Mouse (Mus musculus) liver, embryonic 15.5 days (tissue): ENCODE results near the gene Fitm1. TPM values are rescaled to one million over a fixed set of nuclear protein-coding genes. Genes with fewer than 3 reads are reported as not detected.

Experiments
- ATAC-seq: fragments of 200-750 bp; cut with Nextera tagmentation; 2 replicates; pipeline ENCODE4 v1.8.0; 2017; ENCODE audit warnings: moderate number of reproducible peaks, mild to moderate bottlenecking, moderate library complexity; ENCODE audit not compliant: insufficient read depth
- H3K27ac ChIP-seq: fragments of 300-500 bp; sonication (generic); replicated peaks from 2 replicates; pipeline ENCODE4 v1.5.1; 2015; ENCODE audit warnings: mild to moderate bottlenecking, inconsistent platforms
- H3K27me3 ChIP-seq: fragments of 300-500 bp; sonication (generic); 2 replicates; pipeline ENCODE4 v1.6.1; 2015; ENCODE audit warnings: mild to moderate bottlenecking, inconsistent platforms
- H3K36me3 ChIP-seq: fragments of 300-500 bp; sonication (generic); replicated peaks from 2 replicates; pipeline ENCODE4 v1.6.1; 2015; ENCODE audit warnings: moderate library complexity, mild to moderate bottlenecking, inconsistent platforms
- H3K4me1 ChIP-seq: fragments of 300-500 bp; sonication (generic); replicated peaks from 2 replicates; pipeline ENCODE4 v1.6.1; 2015; ENCODE audit warnings: inconsistent platforms
- H3K4me2 ChIP-seq: fragments of 300-500 bp; sonication (generic); 2 replicates; pipeline ENCODE4 v1.6.1; 2015; ENCODE audit warnings: moderate library complexity, mild to moderate bottlenecking, inconsistent platforms
- H3K4me3 ChIP-seq: fragments of 300-500 bp; sonication (generic); replicated peaks from 2 replicates; pipeline ENCODE4 v1.5.1; 2015; ENCODE audit warnings: mild to moderate bottlenecking, inconsistent platforms
- H3K9ac ChIP-seq: fragments of 300-500 bp; sonication (generic); 2 replicates; pipeline ENCODE4 v1.6.1; 2015; ENCODE audit warnings: moderate library complexity, mild to moderate bottlenecking, inconsistent platforms
- H3K9me3 ChIP-seq: fragments of 300-500 bp; sonication (generic); replicated peaks from 2 replicates; pipeline ENCODE4 v1.6.1; 2016; ENCODE audit warnings: inconsistent platforms
- WGBS: fragments of 180-500 bp; shearing (Covaris S2); methylation state at CpG from one replicate; pipeline ENCODE4 v1.1.7; 2015; ENCODE audit warnings: mixed read lengths; ENCODE audit not compliant: insufficient replicate concordance; 5-methylcytosine and 5-hydroxymethylcytosine counted together
- polyA plus RNA-seq: library from polyadenylated mRNA; unstranded; fragments of >200 nt; fragmentation: Nextera tagmentation; extraction: Ambion mirVana; gene quantifications from 2 replicates; pipeline ENCODE4 v1.2.1, GENCODE M21; 2015

Fitm1 gene
- polyA plus RNA-seq: 1.1 and 1.9 TPM in 2 replicates

DNA sequence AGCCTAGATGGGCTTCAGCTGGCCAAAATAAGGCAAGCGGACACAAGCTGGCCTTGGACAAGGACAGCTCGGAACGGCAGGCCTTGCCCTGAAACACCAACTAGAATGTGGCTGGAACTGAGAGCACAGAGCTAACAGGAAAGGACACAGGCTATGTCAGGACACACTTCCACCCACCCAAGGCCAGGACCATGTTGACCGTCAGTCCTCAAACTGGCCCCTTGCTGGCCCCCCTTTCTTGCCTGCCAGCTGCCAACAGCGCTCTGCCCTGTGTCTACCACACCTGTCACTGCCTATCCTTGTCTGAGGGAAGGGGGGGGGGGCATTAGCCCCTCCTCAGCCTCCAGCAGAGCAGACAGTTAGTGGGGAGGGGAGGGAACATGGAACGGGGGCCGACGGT, at the start of gene Fitm1:
Gene Fitm1 (plus strand): TSS at position 316 of the 400 bp plus-strand sequence.
- Histone ChIP-seq H3K4me3 (no peak within 1 kb of the TSS), H3K36me3 (peaks cover 13% of the 10 kb centered on the region), H3K9me3 (no peaks in the 10 kb centered on the region), H3K27me3 (no peaks in the 10 kb centered on the region), H3K4me1 (peaks cover 55% of the 10 kb centered on the region), H3K4me2 (no peak within 1 kb of the TSS), H3K9ac (no peak within 1 kb of the TSS), H3K27ac (no peak within 1 kb of the TSS)
- ATAC-seq: no peak
- WGBS: 72% methylated on average over 8 of the region's 8 CpGs

DNA sequence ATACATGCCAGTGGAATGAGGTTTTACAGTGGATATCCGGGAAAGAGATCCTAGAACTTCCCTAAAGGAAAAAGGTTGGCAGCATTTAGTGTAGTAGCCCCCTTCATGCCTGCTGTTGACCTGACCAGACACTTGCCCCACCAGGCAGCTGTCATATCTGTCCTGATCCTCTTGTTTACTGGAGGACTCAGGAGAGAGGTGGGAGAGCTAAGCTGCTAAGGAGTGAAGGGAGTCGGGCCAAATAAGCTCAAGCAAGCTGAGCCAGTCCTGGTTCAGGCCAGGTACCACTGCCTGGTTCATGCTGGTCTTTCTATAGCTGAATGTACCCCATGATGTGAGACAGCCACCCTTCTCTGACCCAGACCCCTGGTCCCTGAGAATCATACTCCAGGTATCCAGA, 48.7 kb upstream of the Fitm1 start:
- Histone ChIP-seq H3K36me3 (no peaks in the 10 kb centered on the region), H3K9ac (no peak overlapping the region), H3K4me2 (no peak overlapping the region), H3K27me3 (peaks cover 71% of the 10 kb centered on the region), H3K4me3 (no peak overlapping the region), H3K27ac (no peak overlapping the region), H3K4me1 (0 out of 2 replicates have a peak, but pooled peaks cover 3% of the 10 kb centered on the region), H3K9me3 (no peaks in the 10 kb centered on the region)
- WGBS: 61% methylated on average over 2 of the region's 2 CpGs
- ATAC-seq: no peak

DNA sequence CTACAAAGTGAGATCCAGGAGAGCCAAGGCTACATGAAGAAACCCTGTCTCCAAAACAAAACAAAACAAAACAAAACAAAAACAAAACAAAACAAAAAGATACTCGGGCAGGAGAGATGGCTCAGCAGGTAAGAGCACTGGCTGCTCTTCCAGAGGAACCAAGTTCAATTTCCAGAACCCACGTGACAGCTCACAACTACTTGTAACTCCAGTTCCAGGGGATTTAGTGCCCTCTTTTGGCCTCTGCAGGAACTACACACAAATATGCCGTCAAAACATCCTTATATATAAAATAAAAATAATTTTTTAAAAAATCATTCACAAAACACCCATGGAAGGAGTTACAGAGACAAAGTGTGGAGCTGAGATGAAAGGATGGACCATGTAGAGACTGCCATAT, 47.5 kb upstream of the Fitm1 start:
- no peaks in the 10 kb centered on the region for H3K9me3 ChIP-seq
- no peak for ATAC-seq
- H3K9ac ChIP-seq: no peak overlapping the region
- H3K27ac ChIP-seq: no peak overlapping the region
- H3K27me3 ChIP-seq: peaks cover 59% of the 10 kb centered on the region
- H3K4me2 ChIP-seq: no peak overlapping the region
- no peaks in the 10 kb centered on the region for H3K36me3 ChIP-seq
- no peak overlapping the region for H3K4me3 ChIP-seq
- H3K4me1 ChIP-seq: 0 out of 2 replicates have a peak, but pooled peaks cover 3% of the 10 kb centered on the region
- WGBS: 6% methylated on average over 3 of the region's 3 CpGs

DNA sequence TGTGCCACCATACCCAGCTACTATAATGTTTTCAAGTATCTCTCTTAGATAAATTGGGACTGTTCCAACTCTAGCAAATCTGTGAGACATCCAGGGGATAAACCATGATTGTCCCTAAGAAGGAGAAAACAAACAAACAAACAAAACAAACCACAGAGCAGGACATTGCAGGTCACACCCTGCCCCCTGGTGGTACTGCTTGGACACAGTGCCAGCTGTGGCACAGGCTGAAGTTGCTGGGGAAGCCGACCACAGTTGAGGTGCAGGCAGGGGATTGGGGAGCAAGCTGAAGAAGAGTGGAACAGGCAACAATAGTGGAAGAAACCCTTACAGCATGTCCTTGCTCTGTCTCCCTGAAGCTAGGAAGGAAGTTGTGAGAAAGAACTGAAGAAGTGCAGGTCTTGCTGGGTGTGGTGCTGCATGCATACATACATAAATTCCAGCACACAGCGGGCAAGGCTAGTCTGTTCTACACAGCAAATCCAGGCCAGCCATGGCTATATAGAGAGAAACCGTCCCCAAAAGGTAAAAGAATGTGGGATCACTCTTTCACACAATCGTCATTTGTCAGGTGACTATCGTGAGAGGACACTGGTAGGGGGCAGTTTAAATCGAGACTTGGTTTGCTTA, 39.2 kb upstream of the Fitm1 start:
- Histone ChIP-seq H3K9me3 (no peaks in the 10 kb centered on the region), H3K27ac (no peak overlapping the region), H3K4me1 (peaks cover 28% of the 10 kb centered on the region), H3K4me2 (no peak overlapping the region), H3K4me3 (no peak overlapping the region), H3K27me3 (peaks cover 4% of the 10 kb centered on the region; the same call in 1 of the 2 replicates), H3K36me3 (no peaks in the 10 kb centered on the region), H3K9ac (no peak overlapping the region)
- no peak for ATAC-seq
- WGBS: 47% methylated on average over 6 of the region's 6 CpGs

DNA sequence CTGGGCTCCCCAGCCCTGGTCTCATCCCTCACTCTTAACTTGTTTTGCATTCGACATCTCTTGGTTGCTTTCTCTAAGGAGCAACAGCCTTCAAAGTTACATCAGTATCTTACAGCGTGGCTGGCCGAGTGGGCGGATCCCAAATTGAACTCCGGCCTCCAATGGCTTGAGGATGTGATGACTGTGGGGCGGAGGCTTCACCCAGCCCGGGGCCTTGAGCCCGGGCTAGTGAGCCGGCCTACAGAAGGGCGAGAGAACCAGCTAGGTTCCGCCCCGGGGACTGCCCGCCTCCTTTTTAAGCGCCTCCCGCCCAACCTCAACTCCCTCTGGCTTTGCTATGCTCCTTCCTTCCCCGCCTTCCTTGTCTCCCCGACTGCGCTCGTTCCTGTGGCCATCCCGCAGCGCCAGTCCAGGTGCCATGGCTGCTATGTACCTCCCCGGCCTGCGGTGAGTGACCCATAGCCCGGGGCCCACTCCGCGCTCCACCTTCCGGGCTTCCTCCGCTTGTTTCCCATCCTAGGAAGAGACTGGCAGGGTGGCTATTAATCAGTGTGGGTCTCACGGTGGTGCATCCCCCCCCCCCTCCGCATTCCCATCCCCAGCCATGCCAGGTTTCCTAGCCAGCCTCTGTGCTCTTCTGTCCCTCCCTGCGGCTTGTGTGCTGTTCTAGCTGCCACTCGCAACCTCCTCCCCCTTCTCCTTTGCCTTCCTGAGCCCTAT, 35.2 kb upstream of the Fitm1 start, which contains the start of gene Pck2:
Gene Pck2 (plus strand): TSS at position 200 of the 720 bp plus-strand sequence.
- no peaks in the 10 kb centered on the region for H3K9me3 ChIP-seq
- H3K9ac ChIP-seq: peak within 1 kb of the TSS; percentile 87
- H3K27me3 ChIP-seq: no peaks in the 10 kb centered on the region
- ATAC-seq: peak; percentile 98
- H3K4me3 ChIP-seq: peak within 1 kb of the TSS; percentile 74
- H3K27ac ChIP-seq: peak within 1 kb of the TSS; percentile 92
- under 1% methylated on average over 32 of the region's 32 CpGs for WGBS
- peaks cover 33% of the 10 kb centered on the region for H3K36me3 ChIP-seq
- peaks cover 44% of the 10 kb centered on the region for H3K4me1 ChIP-seq
- peak within 1 kb of the TSS; percentile 91 for H3K4me2 ChIP-seq

DNA sequence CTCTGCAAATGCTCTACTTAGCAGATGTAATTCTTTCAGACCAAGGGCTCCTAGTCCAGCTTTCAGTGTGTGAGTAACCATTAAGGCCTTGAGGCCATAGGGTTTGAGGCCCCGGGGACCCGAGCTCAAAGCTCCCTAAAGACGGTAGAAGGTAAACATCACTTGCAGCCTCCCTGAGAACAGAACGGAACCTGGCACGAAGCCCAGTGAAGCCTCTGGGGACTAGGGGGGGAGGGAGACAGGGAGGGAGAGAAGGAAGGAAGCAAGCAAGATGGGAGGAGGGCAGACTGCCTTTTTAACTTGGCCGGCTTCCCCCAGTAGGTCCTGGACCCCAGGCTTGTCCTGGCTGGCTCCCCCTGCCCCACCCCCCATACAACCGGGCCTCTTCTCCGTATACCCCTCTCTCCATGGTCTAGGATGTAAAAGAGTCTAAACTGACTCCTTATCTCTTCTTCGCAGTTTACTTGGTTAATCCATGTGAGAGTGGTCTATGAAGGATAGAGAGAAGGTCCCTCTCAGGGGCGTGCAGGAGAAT, 34.6 kb upstream of the Fitm1 start:
- Histone ChIP-seq H3K27ac (peak overlapping the region; percentile 92), H3K36me3 (peaks cover 39% of the 10 kb centered on the region), H3K4me3 (peak overlapping the region; percentile 74), H3K9ac (peak overlapping the region; percentile 87), H3K27me3 (no peaks in the 10 kb centered on the region), H3K4me1 (peaks cover 44% of the 10 kb centered on the region), H3K4me2 (peak overlapping the region; percentile 91), H3K9me3 (no peaks in the 10 kb centered on the region)
- ATAC-seq: peak; percentile 16
- WGBS: 3% methylated on average over 10 of the region's 10 CpGs

DNA sequence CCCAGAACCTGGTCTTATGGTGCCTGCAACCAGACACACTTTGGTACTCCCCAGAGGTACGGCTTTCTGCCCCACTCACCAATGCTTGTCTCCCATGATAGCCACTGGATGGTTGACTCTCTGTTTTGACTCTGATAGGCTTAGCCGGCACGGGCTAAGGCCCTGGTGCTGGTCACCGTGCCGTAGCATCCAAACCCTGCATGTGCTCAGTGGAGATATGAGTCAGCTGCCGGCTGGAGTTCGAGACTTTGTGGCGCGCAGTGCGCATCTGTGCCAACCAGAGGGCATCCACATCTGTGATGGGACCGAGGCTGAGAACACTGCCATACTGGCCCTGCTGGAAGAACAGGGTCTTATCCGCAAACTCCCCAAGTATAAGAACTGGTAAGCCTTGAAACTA, 33.1 kb upstream of the Fitm1 start:
- Histone ChIP-seq H3K9ac (0 out of 2 replicates have a peak overlapping the region, but pooled peaks have one; percentile 87), H3K4me1 (peaks cover 39% of the 10 kb centered on the region), H3K27ac (peak overlapping the region; percentile 92; the same call in 1 of the 2 replicates), H3K27me3 (no peaks in the 10 kb centered on the region), H3K9me3 (no peaks in the 10 kb centered on the region), H3K4me3 (peak overlapping the region; percentile 74; the same call in 1 of the 2 replicates), H3K4me2 (peak overlapping the region; percentile 91), H3K36me3 (peaks cover 53% of the 10 kb centered on the region)
- peak; percentile 5; the same call in 1 of the 2 replicates for ATAC-seq
- 65% methylated on average over 12 of the region's 12 CpGs for WGBS

DNA sequence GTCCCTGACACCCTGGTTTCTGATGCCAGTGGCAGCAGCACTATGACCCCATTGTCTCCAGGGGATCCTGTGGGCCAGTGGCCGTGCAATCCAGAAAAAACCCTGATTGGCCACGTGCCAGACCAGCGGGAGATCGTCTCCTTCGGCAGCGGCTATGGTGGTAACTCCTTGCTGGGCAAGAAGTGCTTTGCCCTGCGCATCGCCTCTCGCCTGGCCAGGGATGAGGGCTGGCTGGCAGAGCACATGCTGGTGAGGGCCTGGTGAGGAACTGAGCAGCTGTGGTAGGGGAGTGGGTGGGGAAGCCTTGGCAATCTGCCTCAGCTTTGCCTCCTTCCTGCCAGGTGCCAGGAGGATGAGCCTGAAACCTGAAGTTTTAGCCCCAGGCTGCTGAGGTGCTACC, 31.1 kb upstream of the Fitm1 start:
- H3K9me3 ChIP-seq: no peaks in the 10 kb centered on the region
- no peaks in the 10 kb centered on the region for H3K27me3 ChIP-seq
- H3K4me1 ChIP-seq: peaks cover 33% of the 10 kb centered on the region
- H3K4me3 ChIP-seq: no peak overlapping the region
- no peak overlapping the region for H3K9ac ChIP-seq
- WGBS: 89% methylated on average over 9 of the region's 9 CpGs
- no peak for ATAC-seq
- no peak overlapping the region for H3K4me2 ChIP-seq
- H3K27ac ChIP-seq: no peak overlapping the region
- H3K36me3 ChIP-seq: peaks cover 74% of the 10 kb centered on the region

DNA sequence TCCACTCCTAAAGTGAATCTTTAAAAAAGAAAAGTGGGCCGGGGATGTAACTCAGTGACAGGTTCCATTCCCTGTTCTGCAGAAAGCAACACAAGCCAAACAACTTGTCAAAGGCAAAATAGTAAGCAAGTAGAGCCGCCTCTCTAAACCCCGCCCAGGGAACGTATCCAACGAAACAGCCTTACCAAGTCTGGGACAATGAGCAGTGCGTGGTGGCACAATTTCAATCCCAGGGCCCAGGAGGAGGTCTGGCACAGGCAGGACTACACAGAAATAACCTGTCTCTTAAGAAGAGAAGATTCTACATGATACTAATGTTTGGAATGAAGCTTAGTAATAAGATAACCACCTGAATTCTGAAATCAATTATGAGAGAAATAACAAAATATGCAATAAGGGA, 25.2 kb upstream of the Fitm1 start:
- no peak for ATAC-seq
- 82% methylated on average over 6 of the region's 6 CpGs for WGBS
- no peak overlapping the region for H3K9ac ChIP-seq

DNA sequence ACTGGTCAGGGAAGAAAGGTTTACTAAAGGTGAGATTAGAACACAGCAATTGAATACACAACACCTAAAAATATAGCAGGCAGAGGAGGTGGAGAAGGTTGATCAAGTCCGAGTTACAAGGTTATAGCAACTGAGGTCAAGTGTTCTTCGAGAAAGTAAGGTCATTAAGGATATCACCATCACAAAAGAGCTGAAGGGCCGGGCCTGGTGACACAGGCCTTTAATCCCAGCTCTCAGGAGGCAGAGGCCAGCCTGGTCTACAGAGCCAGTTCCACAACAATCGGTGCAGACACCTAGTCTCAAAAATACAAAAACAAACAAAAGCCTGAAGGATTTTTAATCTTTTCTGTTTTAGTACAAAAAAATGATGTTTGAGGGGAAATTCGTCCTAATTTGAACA, 24.1 kb upstream of the Fitm1 start:
- Histone ChIP-seq H3K4me3 (no peak overlapping the region), H3K36me3 (peaks cover 44% of the 10 kb centered on the region), H3K4me1 (peaks cover 14% of the 10 kb centered on the region), H3K27me3 (no peaks in the 10 kb centered on the region), H3K27ac (no peak overlapping the region), H3K4me2 (no peak overlapping the region), H3K9me3 (no peaks in the 10 kb centered on the region), H3K9ac (no peak overlapping the region)
- 73% methylated on average over 5 of the region's 5 CpGs for WGBS
- ATAC-seq: no peak

More for the DNA sequence above, 25.2 kb upstream of the Fitm1 start:
- Histone ChIP-seq H3K27me3 (no peaks in the 10 kb centered on the region), H3K9me3 (no peaks in the 10 kb centered on the region), H3K27ac (no peak overlapping the region), H3K4me2 (no peak overlapping the region), H3K4me3 (no peak overlapping the region), H3K4me1 (peaks cover 6% of the 10 kb centered on the region), H3K36me3 (peaks cover 56% of the 10 kb centered on the region)

DNA sequence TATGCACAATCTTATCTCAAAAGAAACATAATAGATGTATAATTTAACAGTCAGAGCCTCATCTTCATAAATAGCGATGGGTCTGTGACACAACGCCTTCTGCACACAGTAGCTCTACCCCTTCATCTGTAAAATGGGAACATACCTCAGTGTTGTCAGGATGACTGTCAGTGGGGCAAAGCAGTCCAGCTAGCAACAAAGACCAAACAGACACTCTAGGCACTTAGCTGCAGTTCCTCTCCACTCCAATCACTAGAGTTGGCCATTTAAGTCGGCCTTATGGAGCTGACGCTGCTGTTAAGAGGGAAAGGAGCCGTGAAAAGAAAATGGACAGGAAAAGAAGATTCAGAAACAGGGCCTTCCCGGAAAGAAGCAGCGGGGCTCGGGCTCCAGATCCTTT, 23.6 kb upstream of the Fitm1 start:
- Histone ChIP-seq H3K9me3 (no peaks in the 10 kb centered on the region), H3K27ac (no peak overlapping the region), H3K9ac (no peak overlapping the region), H3K4me3 (no peak overlapping the region), H3K4me1 (peaks cover 18% of the 10 kb centered on the region), H3K27me3 (no peaks in the 10 kb centered on the region), H3K36me3 (peaks cover 40% of the 10 kb centered on the region), H3K4me2 (no peak overlapping the region)
- no peak for ATAC-seq
- WGBS: 83% methylated on average over 8 of the region's 8 CpGs
